Mouse (Mus musculus) central nervous system, embryonic 18 days (tissue): ENCODE measurements around the gene Kat7. TPM values are rescaled to one million over a fixed set of nuclear protein-coding genes. Genes with fewer than 3 reads are reported as not detected.

ENCODE experiments used
- polyA plus RNA-seq: library from polyadenylated mRNA; depleted of rRNA; stranded (reverse); fragments of >200 nt; gene quantifications from 2 replicates; pipeline ENCODE4 v1.2.3, GENCODE M21; 2012; rRNA removed

Gene Kat7
- polyA plus RNA-seq = 50.5 and 53.4 TPM in 2 replicates

DNA sequence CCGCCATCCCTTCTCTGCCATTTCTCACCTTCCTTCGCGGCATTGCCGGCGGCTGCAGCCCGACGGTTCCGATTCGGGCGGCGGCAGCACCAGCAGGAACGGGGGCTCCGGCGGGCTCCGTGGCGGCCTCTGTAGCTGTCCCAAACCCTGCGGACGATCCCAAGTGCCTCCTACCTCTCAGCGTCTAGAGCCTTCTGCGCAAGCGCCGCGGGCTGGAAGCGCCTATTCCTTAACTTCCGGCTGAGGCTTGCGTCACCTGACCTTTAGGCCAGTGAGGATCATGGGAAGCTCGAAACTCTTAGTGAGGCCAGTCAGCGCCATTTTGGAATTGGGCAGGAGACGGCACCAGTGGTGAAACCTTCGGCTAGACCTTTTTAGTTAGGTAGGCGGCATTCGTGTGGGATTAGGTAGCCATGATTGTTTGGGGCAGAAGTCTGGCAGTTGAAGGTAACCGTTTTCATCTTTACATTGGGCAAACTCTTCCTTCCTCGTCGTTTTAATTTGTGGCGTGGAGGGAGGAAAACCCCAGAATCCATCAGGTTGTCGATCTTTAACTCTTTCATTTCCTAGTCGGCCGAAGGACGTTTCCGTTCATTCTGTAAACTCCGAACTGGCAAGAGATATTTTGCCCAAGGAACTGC lies at the start of gene Kat7:
Gene Kat7, minus strand, starts transcription at position 240 of the 641 bp plus-strand sequence.

DNA sequence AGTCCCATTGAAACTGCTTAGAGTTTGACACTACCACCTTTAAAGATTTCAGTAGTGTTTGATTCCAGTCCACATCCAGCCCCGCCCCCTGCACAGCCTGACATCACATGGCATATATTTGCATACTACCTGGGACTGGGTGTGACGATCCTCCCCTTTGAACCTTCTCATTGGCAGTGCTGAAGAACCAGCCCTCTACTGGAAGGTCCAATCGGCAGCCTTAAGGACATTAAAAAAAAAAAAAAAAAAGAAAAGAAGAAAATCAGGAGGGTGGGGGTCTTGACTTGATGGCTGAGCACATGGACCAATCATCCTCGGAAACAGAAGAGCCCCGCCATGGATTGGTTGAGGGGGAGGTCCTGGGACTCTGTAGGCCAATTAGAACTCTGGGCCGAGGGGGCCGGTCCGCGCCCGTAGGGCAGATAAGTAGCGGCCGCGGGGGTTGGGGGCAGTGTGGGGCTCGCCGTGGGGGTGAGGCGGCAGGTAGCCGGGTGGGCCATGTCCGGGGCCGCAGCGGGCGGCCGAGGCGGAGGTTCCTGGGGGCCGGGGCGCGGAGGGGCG lies 26.6 kb upstream of the Kat7 start, which contains the start of gene Fam117a:
Gene Fam117a, plus strand, starts transcription at position 451 of the 561 bp plus-strand sequence.

DNA sequence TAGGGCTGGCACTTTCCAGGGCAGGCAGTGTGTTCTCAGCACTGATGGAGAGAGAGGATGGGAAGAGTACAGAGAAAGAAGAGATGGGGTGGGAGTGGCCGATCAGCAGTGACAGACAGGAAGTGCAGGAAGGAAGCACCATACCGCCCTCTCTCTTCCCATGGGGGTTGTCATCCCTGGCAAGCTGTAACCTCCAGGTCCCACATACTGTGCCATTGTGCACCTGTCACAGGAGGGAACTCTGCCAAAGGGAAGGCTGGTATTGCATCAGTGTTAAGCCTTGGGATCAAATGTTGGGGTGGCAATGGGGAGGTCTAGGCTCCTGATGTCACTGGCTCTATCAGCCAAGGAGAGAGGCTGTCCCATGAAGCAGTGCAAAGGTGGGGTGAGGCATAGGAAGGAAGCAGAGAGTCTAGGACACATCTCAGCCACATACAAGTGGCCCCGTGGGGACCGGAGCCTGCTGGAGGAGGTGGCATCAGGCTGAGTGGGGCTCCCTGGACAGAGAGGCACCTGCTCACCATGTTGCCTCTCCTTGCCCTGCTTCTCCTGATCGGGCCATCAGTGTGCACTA lies 48.8 kb downstream of the Kat7 start, which contains the start of gene Tac4:
Gene Tac4, plus strand, starts transcription at position 352 of the 574 bp plus-strand sequence.

Other genes starting within 250 kb of the Kat7 start
- 30.3 and 31.8 TPM in 2 replicates for gene Itga3, start 233.4 kb downstream of the Kat7 start, polyA plus RNA-seq
- gene Dlx3, start 190.1 kb downstream of the Kat7 start, polyA plus RNA-seq = 0.08 and 0.52 TPM in 2 replicates
- gene Dlx4, start 164.0 kb downstream of the Kat7 start, polyA plus RNA-seq = 0.13 and 0.28 TPM in 2 replicates
- gene Tac4, start 48.7 kb downstream of the Kat7 start, polyA plus RNA-seq = not detected in 2 replicates
- 5.2 and 7.4 TPM in 2 replicates for gene Fam117a, start 26.8 kb upstream of the Kat7 start, polyA plus RNA-seq
- 124 and 129 TPM in 2 replicates for gene Slc35b1, start 74.4 kb upstream of the Kat7 start, polyA plus RNA-seq
- gene Spop, start 103.8 kb upstream of the Kat7 start, polyA plus RNA-seq = 64.3 and 74.8 TPM in 2 replicates
- 27.4 and 29.1 TPM in 2 replicates for gene Nxph3, start 204.3 kb upstream of the Kat7 start, polyA plus RNA-seq